Mouse (Mus musculus) neural tube, embryonic 15.5 days (tissue): ENCODE measurements around the gene Ccdc92. TPM values are rescaled to one million over a fixed set of nuclear protein-coding genes. Genes with fewer than 3 reads are reported as not detected.
A peak's percentile ranks its signal among the peaks of the same experiment; 100 is the strongest.

Experiments
- ATAC-seq: fragments of 200-750 bp; cut with Nextera tagmentation; 2 replicates; pipeline ENCODE4 v1.8.0; 2017; ENCODE audit warnings: mild to moderate bottlenecking, moderate TSS enrichment, moderate library complexity; ENCODE audit not compliant: low FRiP score
- H3K27ac ChIP-seq: fragments of 300-500 bp; sonication (generic); replicated peaks from 2 replicates; pipeline ENCODE4 v1.5.1; 2015; ENCODE audit warnings: mild to moderate bottlenecking, inconsistent platforms
- H3K27me3 ChIP-seq: fragments of 300-500 bp; sonication (generic); replicated peaks from 2 replicates; pipeline ENCODE4 v1.6.1; 2015; ENCODE audit warnings: inconsistent platforms
- H3K36me3 ChIP-seq: fragments of 300-500 bp; sonication (generic); 2 replicates; pipeline ENCODE4 v1.6.1; 2015; ENCODE audit warnings: inconsistent platforms
- H3K4me1 ChIP-seq: fragments of 300-500 bp; sonication (generic); 2 replicates; pipeline ENCODE4 v1.6.1; 2015; ENCODE audit warnings: inconsistent platforms
- H3K4me2 ChIP-seq: fragments of 300-500 bp; sonication (generic); 2 replicates; pipeline ENCODE4 v1.6.1; 2015; ENCODE audit warnings: inconsistent platforms, mild to moderate bottlenecking, moderate library complexity
- H3K4me3 ChIP-seq: fragments of 300-500 bp; sonication (generic); replicated peaks from 2 replicates; pipeline ENCODE4 v1.5.1; 2015; ENCODE audit warnings: mild to moderate bottlenecking, inconsistent platforms
- H3K9ac ChIP-seq: fragments of 300-500 bp; sonication (generic); replicated peaks from 2 replicates; pipeline ENCODE4 v1.6.1; 2015; ENCODE audit warnings: mild to moderate bottlenecking, inconsistent platforms
- H3K9me3 ChIP-seq: fragments of 300-500 bp; sonication (generic); replicated peaks from 2 replicates; pipeline ENCODE4 v1.6.1; 2016; ENCODE audit warnings: inconsistent platforms
- WGBS: fragments of 180-500 bp; shearing (Covaris S2); methylation state at CpG from one replicate; pipeline ENCODE4 v1.1.7; 2015; ENCODE audit warnings: mixed read lengths; 5-methylcytosine and 5-hydroxymethylcytosine counted together
- polyA plus RNA-seq: library from polyadenylated mRNA; unstranded; fragments of >200 nt; fragmentation: Nextera tagmentation; extraction: Ambion mirVana; gene quantifications from 2 replicates; pipeline ENCODE4 v1.2.1, GENCODE M21; 2015

Ccdc92 gene
- polyA plus RNA-seq, 1 experiment from 2014 or later = 55.9 TPM

GRCm38 (mm10) chr5:124883877-124884276 lies 21.7 kb upstream of the Ccdc92 start:
- H3K36me3 ChIP-seq = peaks cover 32% of the 10 kb centered on the region
- no peaks in the 10 kb centered on the region for H3K27me3 ChIP-seq
- no peak overlapping the region for H3K27ac ChIP-seq
- WGBS = 51% methylated on average over 6 of the region's 6 CpGs
- no peak overlapping the region for H3K4me3 ChIP-seq
- peaks cover 12% of the 10 kb centered on the region for H3K4me1 ChIP-seq
- H3K9ac ChIP-seq = 0 out of 2 replicates have a peak overlapping the region, but pooled peaks have one; percentile 3
- ATAC-seq = no peak
- H3K9me3 ChIP-seq = no peaks in the 10 kb centered on the region
- no peak overlapping the region for H3K4me2 ChIP-seq

GRCm38 (mm10) chr5:124879801-124880200 lies 17.6 kb upstream of the Ccdc92 start:
- H3K4me1 ChIP-seq = peaks cover 21% of the 10 kb centered on the region
- no peak overlapping the region for H3K27ac ChIP-seq
- no peak overlapping the region for H3K4me3 ChIP-seq
- no peak for ATAC-seq
- no peak overlapping the region for H3K9ac ChIP-seq
- H3K27me3 ChIP-seq = no peaks in the 10 kb centered on the region
- no peak overlapping the region for H3K4me2 ChIP-seq
- 87% methylated on average over 6 of the region's 6 CpGs for WGBS
- H3K9me3 ChIP-seq = no peaks in the 10 kb centered on the region
- H3K36me3 ChIP-seq = peaks cover 18% of the 10 kb centered on the region

GRCm38 (mm10) chr5:124879251-124879650 lies 17.0 kb upstream of the Ccdc92 start:
- H3K27ac ChIP-seq = no peak overlapping the region
- H3K4me3 ChIP-seq = no peak overlapping the region
- peaks cover 21% of the 10 kb centered on the region for H3K4me1 ChIP-seq
- H3K4me2 ChIP-seq = no peak overlapping the region
- no peak for ATAC-seq
- no peaks in the 10 kb centered on the region for H3K27me3 ChIP-seq
- WGBS = 84% methylated on average over 4 of the region's 4 CpGs
- no peaks in the 10 kb centered on the region for H3K9me3 ChIP-seq
- H3K36me3 ChIP-seq = peaks cover 18% of the 10 kb centered on the region
- no peak overlapping the region for H3K9ac ChIP-seq

GRCm38 (mm10) chr5:124873890-124874601 lies 11.8 kb upstream of the Ccdc92 start:
- 92% methylated on average over 6 of the region's 6 CpGs for WGBS
- H3K4me1 ChIP-seq = peaks cover 49% of the 10 kb centered on the region
- H3K9me3 ChIP-seq = no peaks in the 10 kb centered on the region
- no peak overlapping the region for H3K9ac ChIP-seq
- H3K4me2 ChIP-seq = no peak overlapping the region
- H3K27me3 ChIP-seq = no peaks in the 10 kb centered on the region
- H3K36me3 ChIP-seq = peaks cover 20% of the 10 kb centered on the region
- ATAC-seq = no peak
- no peak overlapping the region for H3K4me3 ChIP-seq
- no peak overlapping the region for H3K27ac ChIP-seq

- WGBS = 82% methylated on average over 3 of the region's 3 CpGs
- H3K4me2 ChIP-seq = no peak overlapping the region
- H3K27ac ChIP-seq = 0 out of 2 replicates have a peak overlapping the region, but pooled peaks have one; percentile 33
- H3K4me3 ChIP-seq = no peak overlapping the region
- H3K36me3 ChIP-seq = peaks cover 20% of the 10 kb centered on the region
- peaks cover 55% of the 10 kb centered on the region for H3K4me1 ChIP-seq
- no peaks in the 10 kb centered on the region for H3K27me3 ChIP-seq
- no peak for ATAC-seq
- no peaks in the 10 kb centered on the region for H3K9me3 ChIP-seq
- no peak overlapping the region for H3K9ac ChIP-seq
Observed at GRCm38 (mm10) chr5:124873096-124873495, 10.9 kb upstream of the Ccdc92 start.

GRCm38 (mm10) chr5:124872033-124872432 lies 9.8 kb upstream of the Ccdc92 start:
- H3K9ac ChIP-seq = no peak overlapping the region
- no peak for ATAC-seq
- no peak overlapping the region for H3K4me3 ChIP-seq
- H3K36me3 ChIP-seq = peaks cover 20% of the 10 kb centered on the region
- no peaks in the 10 kb centered on the region for H3K27me3 ChIP-seq
- no peaks in the 10 kb centered on the region for H3K9me3 ChIP-seq
- WGBS = 73% methylated on average over 2 of the region's 2 CpGs
- peaks cover 54% of the 10 kb centered on the region for H3K4me1 ChIP-seq
- no peak overlapping the region for H3K27ac ChIP-seq
- H3K4me2 ChIP-seq = no peak overlapping the region

- Histone ChIP-seq H3K4me1 (peaks cover 68% of the 10 kb centered on the region), H3K36me3 (peaks cover 10% of the 10 kb centered on the region; the same call in 1 of the 2 replicates), H3K9ac (no peak overlapping the region), H3K27ac (no peak overlapping the region), H3K4me2 (no peak overlapping the region), H3K27me3 (no peaks in the 10 kb centered on the region), H3K9me3 (no peaks in the 10 kb centered on the region), H3K4me3 (no peak overlapping the region)
- no peak; the same call in 1 of the 2 replicates for ATAC-seq
- WGBS = 39% methylated on average over 4 of the region's 4 CpGs
Observed at GRCm38 (mm10) chr5:124868981-124869380, 6.8 kb upstream of the Ccdc92 start.

- H3K27me3 ChIP-seq = no peaks in the 10 kb centered on the region
- H3K4me2 ChIP-seq = peak overlapping the region; percentile 86
- under 1% methylated on average over 88 of the region's 88 CpGs for WGBS
- no peaks in the 10 kb centered on the region for H3K9me3 ChIP-seq
- H3K36me3 ChIP-seq = 0 out of 2 replicates have a peak, but pooled peaks cover 3% of the 10 kb centered on the region
- peak overlapping the region; percentile 98 for H3K4me3 ChIP-seq
- H3K27ac ChIP-seq = peak overlapping the region; percentile 88
- peak overlapping the region; percentile 95 for H3K9ac ChIP-seq
- ATAC-seq = peak; percentile 66
- H3K4me1 ChIP-seq = peaks cover 48% of the 10 kb centered on the region
Observed at GRCm38 (mm10) chr5:124862871-124863741, 882 bp upstream of the Ccdc92 start.

GRCm38 (mm10) chr5:124861463-124861862 lies 761 bp downstream of the Ccdc92 start:
- Histone ChIP-seq H3K36me3 (no peaks in the 10 kb centered on the region), H3K4me1 (peaks cover 38% of the 10 kb centered on the region), H3K27ac (peak overlapping the region; percentile 96), H3K4me2 (peak overlapping the region; percentile 86), H3K27me3 (no peaks in the 10 kb centered on the region), H3K4me3 (peak overlapping the region; percentile 98), H3K9me3 (no peaks in the 10 kb centered on the region), H3K9ac (peak overlapping the region; percentile 77)
- under 1% methylated on average over 28 of the region's 33 CpGs for WGBS
- peak; percentile 12; the same call in 1 of the 2 replicates for ATAC-seq

GRCm38 (mm10) chr5:124860013-124860412 lies 2.2 kb downstream of the Ccdc92 start:
- H3K27ac ChIP-seq = no peak overlapping the region
- peaks cover 34% of the 10 kb centered on the region for H3K4me1 ChIP-seq
- no peak for ATAC-seq
- H3K4me2 ChIP-seq = peak overlapping the region; percentile 86
- H3K9me3 ChIP-seq = no peaks in the 10 kb centered on the region
- H3K4me3 ChIP-seq = peak overlapping the region; percentile 98; the same call in 1 of the 2 replicates
- H3K27me3 ChIP-seq = no peaks in the 10 kb centered on the region
- 6% methylated on average over 5 of the region's 5 CpGs for WGBS
- peak overlapping the region; percentile 27; the same call in 1 of the 2 replicates for H3K9ac ChIP-seq
- no peaks in the 10 kb centered on the region for H3K36me3 ChIP-seq

GRCm38 (mm10) chr5:124854202-124854601 lies 8.0 kb downstream of the Ccdc92 start:
- Histone ChIP-seq H3K27ac (no peak overlapping the region), H3K4me2 (no peak overlapping the region), H3K27me3 (no peaks in the 10 kb centered on the region), H3K4me3 (no peak overlapping the region), H3K36me3 (no peaks in the 10 kb centered on the region), H3K4me1 (no peaks in the 10 kb centered on the region), H3K9me3 (no peaks in the 10 kb centered on the region), H3K9ac (no peak overlapping the region)
- no peak for ATAC-seq
- WGBS = 97% methylated on average over 4 of the region's 4 CpGs
